Comparison of ENCODE assay signal across 10 mouse cellular contexts in the genomic region with DNA sequence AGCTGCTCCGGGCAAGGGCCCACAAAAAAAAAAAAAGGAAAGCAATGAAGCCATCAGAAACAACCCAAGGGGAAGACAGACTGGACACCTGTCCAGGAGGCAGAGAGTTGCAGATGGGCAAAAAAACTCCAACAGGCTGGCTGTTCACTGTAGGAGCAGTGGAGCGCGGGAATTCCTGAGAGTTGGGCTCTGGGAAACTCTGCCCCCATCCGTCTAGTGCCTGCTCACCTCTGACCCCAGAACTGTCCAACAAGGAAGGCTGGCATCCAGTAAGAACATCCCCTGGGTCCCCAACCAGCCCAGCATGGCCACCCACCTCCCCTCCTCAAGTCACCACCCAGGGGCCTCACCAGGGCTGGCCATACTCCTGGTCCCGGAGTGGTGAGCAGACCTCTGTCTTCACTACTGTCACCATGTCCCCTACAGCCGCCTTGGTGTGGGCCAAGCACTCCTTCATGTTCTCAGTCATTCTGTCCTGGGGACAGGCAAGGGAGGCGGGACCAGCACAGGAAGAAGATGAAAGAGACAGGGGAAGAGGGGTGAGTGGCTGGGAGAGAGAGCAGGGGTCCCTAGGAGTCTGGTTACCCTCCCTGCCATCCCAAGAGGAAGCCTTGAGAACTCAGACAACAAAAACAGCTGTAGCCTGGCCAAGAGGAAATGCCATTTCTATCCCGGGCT. TPM values are rescaled to one million over a fixed set of nuclear protein-coding genes. Genes with fewer than 3 reads are reported as not detected.
DNase-seq lines count a peak whose midpoint lies in the region; ATAC-seq and TF ChIP-seq lines count a peak whose summit lies in the region.
"Had no signal": no experiment of that assay in that cellular context is flagged by ENCODE, and none has a peak within 500 bp of the region (broad histone marks: within the 10 kb centered on the region; RNA-seq: fewer than 3 reads in every experiment).

No protein-coding gene starts in this region.

- WGBS in heart, embryonic 15.5 days = 63% methylated on average over 8 of the region's 8 CpGs
- 57% methylated on average over 8 of the region's 8 CpGs for WGBS in embryonic facial prominence, embryonic 14.5 days
- 34% methylated on average over 8 of the region's 8 CpGs for WGBS in kidney, postnatal 0 days
- WGBS in midbrain, embryonic 15.5 days = 62% methylated on average over 8 of the region's 8 CpGs

- DNase-seq in heart, postnatal 14 days = no peak
- DNase-seq in embryonic facial prominence, embryonic 14.5 days (ENCODE audit: low spot score) = no peak
- peak; percentile 56 for DNase-seq in kidney, postnatal 0 days (ENCODE audit: low spot score)
- no peak for DNase-seq in right cerebral cortex, postnatal 14 days
- DNase-seq in left cerebral cortex, adult 8-10 months (ENCODE audit: low spot score in 2 of 2) = no peak
- DNase-seq in adrenal gland, postnatal 4 days (ENCODE audit: low spot score in 2 of 2) = no peak

- H3K36me3 ChIP-seq in heart, embryonic 15.5 days = peaks cover 10% of the 10 kb centered on the region; the same call in 1 of the 2 replicates
- peaks cover 37% of the 10 kb centered on the region for H3K36me3 ChIP-seq in embryonic facial prominence, embryonic 14.5 days (ENCODE audit: control insufficient read depth, insufficient read depth, low read length)
- 0 out of 2 replicates have a peak, but pooled peaks cover 4% of the 10 kb centered on the region for H3K36me3 ChIP-seq in kidney, postnatal 0 days (ENCODE audit: insufficient read depth, low read length)
- 0 out of 2 replicates have a peak, but pooled peaks cover 3% of the 10 kb centered on the region for H3K36me3 ChIP-seq in midbrain, embryonic 15.5 days (replicated peaks)

- H3K27me3 ChIP-seq in heart, embryonic 15.5 days = no peaks in the 10 kb centered on the region
- no peaks in the 10 kb centered on the region for H3K27me3 ChIP-seq in embryonic facial prominence, embryonic 14.5 days (replicated peaks; ENCODE audit: control insufficient read depth, insufficient read depth, low read length)
- H3K27me3 ChIP-seq in kidney, postnatal 0 days (ENCODE audit: insufficient read depth, low read length) = no peaks in the 10 kb centered on the region
- no peaks in the 10 kb centered on the region for H3K27me3 ChIP-seq in midbrain, embryonic 15.5 days (replicated peaks)

- H3K27ac ChIP-seq in heart, embryonic 15.5 days = peak overlapping the region; percentile 91
- H3K27ac ChIP-seq in embryonic facial prominence, embryonic 14.5 days (replicated peaks; ENCODE audit: low read depth, low read length) = peak overlapping the region; percentile 85
- H3K27ac ChIP-seq in kidney, postnatal 0 days = peak overlapping the region; percentile 90
- peak overlapping the region; percentile 18; the same call in 1 of the 2 replicates for H3K27ac ChIP-seq in midbrain, embryonic 15.5 days
- H3K27ac ChIP-seq: gastrocnemius, adult 2 months had no signal

- H3K4me3 ChIP-seq in heart, embryonic 15.5 days = peak overlapping the region; percentile 67
- H3K4me3 ChIP-seq in embryonic facial prominence, embryonic 14.5 days (ENCODE audit: low read depth, low read length) = peak overlapping the region; percentile 59
- H3K4me3 ChIP-seq in kidney, postnatal 0 days (replicated peaks; ENCODE audit: low read depth, low read length) = no peak overlapping the region
- no peak overlapping the region for H3K4me3 ChIP-seq in midbrain, embryonic 15.5 days

- H3K4me2 ChIP-seq in heart, embryonic 15.5 days = peak overlapping the region; percentile 91
- H3K4me2 ChIP-seq in embryonic facial prominence, embryonic 14.5 days (ENCODE audit: low read depth, low read length) = peak overlapping the region; percentile 92
- peak overlapping the region; percentile 95 for H3K4me2 ChIP-seq in kidney, postnatal 0 days (ENCODE audit: low read length)
- H3K4me2 ChIP-seq in midbrain, embryonic 15.5 days = peak overlapping the region; percentile 88; the same call in 1 of the 2 replicates

- ATAC-seq in heart, embryonic 15.5 days (replicated peaks; ENCODE audit: insufficient number of reproducible peaks, insufficient read depth, low FRiP score, low read depth) = peak; percentile 16; the same call in 1 of the 2 replicates
- ATAC-seq in embryonic facial prominence, embryonic 14.5 days (ENCODE audit: low read depth) = 0 out of 2 replicates have a peak, but pooled peaks have one; percentile 1
- peak; percentile 33 for ATAC-seq in kidney, postnatal 0 days (replicated peaks; ENCODE audit: low FRiP score, low read depth)
- ATAC-seq in midbrain, embryonic 15.5 days (replicated peaks) = peak; percentile 26; the same call in 1 of the 2 replicates
- ATAC-seq: CD4-positive, CD25-positive, alpha-beta regulatory T cell, adult 4 months had no signal

- intact Hi-C loops in heart, postnatal 14 days (cut with DNase I) = no loop called here

- no peaks in the 10 kb centered on the region for H3K9me3 ChIP-seq in heart, embryonic 15.5 days (replicated peaks)
- no peaks in the 10 kb centered on the region for H3K9me3 ChIP-seq in embryonic facial prominence, embryonic 14.5 days (ENCODE audit: control insufficient read depth, low read length)
- H3K9me3 ChIP-seq in kidney, postnatal 0 days (replicated peaks; ENCODE audit: low read length) = no peaks in the 10 kb centered on the region
- H3K9me3 ChIP-seq in midbrain, embryonic 15.5 days = no peaks in the 10 kb centered on the region

- no peak for TF ChIP-seq CTCF in kidney, postnatal 0 days (IDR thresholded peaks at IDR 0.05; ENCODE audit: low read depth)

- H3K4me1 ChIP-seq in heart, embryonic 15.5 days (replicated peaks) = peaks cover 30% of the 10 kb centered on the region
- peaks cover 35% of the 10 kb centered on the region for H3K4me1 ChIP-seq in embryonic facial prominence, embryonic 14.5 days (ENCODE audit: control insufficient read depth, insufficient read depth, low read length)
- peaks cover 25% of the 10 kb centered on the region for H3K4me1 ChIP-seq in kidney, postnatal 0 days (replicated peaks; ENCODE audit: insufficient read depth, low read length)
- peaks cover 20% of the 10 kb centered on the region for H3K4me1 ChIP-seq in midbrain, embryonic 15.5 days

- H3K9ac ChIP-seq in heart, embryonic 15.5 days = peak overlapping the region; percentile 75; the same call in 1 of the 2 replicates
- H3K9ac ChIP-seq in embryonic facial prominence, embryonic 14.5 days (ENCODE audit: low read depth, low read length) = peak overlapping the region; percentile 72
- H3K9ac ChIP-seq in kidney, postnatal 0 days (ENCODE audit: low read depth, low read length) = no peak overlapping the region
- H3K9ac ChIP-seq in midbrain, embryonic 15.5 days = no peak overlapping the region

RNA-seq across cellular contexts. Expression of a gene that starts 32.4 kb away (rescaled TPM):
- 4.7 and 5.7 TPM in 2 replicates for polyA plus RNA-seq in heart, embryonic 15.5 days (2015; fragmentation: Nextera tagmentation; extraction: Ambion mirVana)
- total RNA-seq in heart, postnatal 14 days (2021) = 10 to 100 TPM; 19.4 to 20.5 TPM
- 4.6 and 4.8 TPM in 2 replicates for polyA plus RNA-seq in embryonic facial prominence, embryonic 14.5 days (2014; fragmentation: Nextera tagmentation; extraction: Ambion mirVana)
- 3.7 and 4.9 TPM in 2 replicates for polyA plus RNA-seq in kidney, postnatal 0 days (2015; fragmentation: Nextera tagmentation; extraction: Ambion mirVana)
- polyA plus RNA-seq in midbrain, embryonic 15.5 days (2015; fragmentation: Nextera tagmentation; extraction: Ambion mirVana) = 3.5 and 3.7 TPM in 2 replicates
- total RNA-seq in left cerebral cortex, adult 8-10 months (2022) = 10 to 100 TPM; 21.0 to 22.5 (median 21.5) TPM
- total RNA-seq in adrenal gland, postnatal 4 days (2021) = 10 to 100 TPM; 59.3 to 65.4 TPM

Comparison
In these comparisons a context has a peak if more than half of its experiments do, and no peak if none do; other contexts are left out.
1. H3K27ac ChIP-seq: peak in every context shown above with its lines; median percentile 91 in heart, embryonic 15.5 days; 90 in kidney, postnatal 0 days; 85 in embryonic facial prominence, embryonic 14.5 days; 18 in midbrain, embryonic 15.5 days.
2. H3K4me3 ChIP-seq: peak in heart, embryonic 15.5 days (single experiment) and embryonic facial prominence, embryonic 14.5 days (single experiment); none in kidney, postnatal 0 days (single experiment) and midbrain, embryonic 15.5 days (single experiment).
3. H3K9ac ChIP-seq: peak in heart, embryonic 15.5 days (single experiment) and embryonic facial prominence, embryonic 14.5 days (single experiment); none in kidney, postnatal 0 days (single experiment) and midbrain, embryonic 15.5 days (single experiment).
4. Peak in every context shown above with its lines, with median percentiles within 50 percentile points of each other: ATAC-seq and H3K4me2 ChIP-seq.